Mouse (Mus musculus): ENCODE data around the gene Pld5. TPM values are rescaled to one million over a fixed set of nuclear protein-coding genes. Genes with fewer than 3 reads are reported as not detected.

Gene Pld5
- polyA plus RNA-seq, 1 experiment from 2014 or later = 0.63 TPM

GRCm38 (mm10) chr1:176223196-176223595 lies 51.9 kb downstream of the Pld5 start:
- H3K4me3 ChIP-seq (ENCODE audit: low read length) = no peak overlapping the region
- H3K9me3 ChIP-seq (ENCODE audit: control insufficient read depth, low read length) = no peaks in the 10 kb centered on the region
- 5% methylated on average over 12 of the region's 12 CpGs for WGBS
- ATAC-seq (ENCODE audit: low read depth) = peak; percentile 70; the same call in 1 of the 2 replicates
- no peaks in the 10 kb centered on the region for H3K4me1 ChIP-seq (replicated peaks; ENCODE audit: control insufficient read depth, insufficient read depth, low read length)
- H3K27me3 ChIP-seq (ENCODE audit: control insufficient read depth, insufficient read depth, low read depth, low read length) = no peaks in the 10 kb centered on the region
- H3K4me2 ChIP-seq (ENCODE audit: low read depth, low read length) = no peak overlapping the region
- no peak overlapping the region for H3K27ac ChIP-seq (ENCODE audit: low read length)
- H3K36me3 ChIP-seq (ENCODE audit: control insufficient read depth, insufficient read depth, low read length) = no peaks in the 10 kb centered on the region
- no peak overlapping the region for H3K9ac ChIP-seq (ENCODE audit: low read length)

GRCm38 (mm10) chr1:176218217-176218616 lies 56.9 kb downstream of the Pld5 start:
- WGBS = 81% methylated on average over 5 of the region's 5 CpGs
- Histone ChIP-seq H3K4me3 (ENCODE audit: low read length) (no peak overlapping the region), H3K27ac (ENCODE audit: low read length) (no peak overlapping the region), H3K4me2 (ENCODE audit: low read depth, low read length) (no peak overlapping the region), H3K36me3 (ENCODE audit: control insufficient read depth, insufficient read depth, low read length) (no peaks in the 10 kb centered on the region), H3K27me3 (ENCODE audit: control insufficient read depth, insufficient read depth, low read depth, low read length) (no peaks in the 10 kb centered on the region), H3K9ac (ENCODE audit: low read length) (no peak overlapping the region), H3K4me1 (replicated peaks; ENCODE audit: control insufficient read depth, insufficient read depth, low read length) (peaks cover 5% of the 10 kb centered on the region; the same call in 1 of the 2 replicates), H3K9me3 (ENCODE audit: control insufficient read depth, low read length) (no peaks in the 10 kb centered on the region)
- no peak for ATAC-seq (ENCODE audit: low read depth)

GRCm38 (mm10) chr1:176213645-176214221 lies 61.4 kb downstream of the Pld5 start:
- Histone ChIP-seq H3K36me3 (ENCODE audit: control insufficient read depth, insufficient read depth, low read length) (no peaks in the 10 kb centered on the region), H3K27me3 (ENCODE audit: control insufficient read depth, insufficient read depth, low read depth, low read length) (no peaks in the 10 kb centered on the region), H3K27ac (ENCODE audit: low read length) (no peak overlapping the region), H3K4me1 (replicated peaks; ENCODE audit: control insufficient read depth, insufficient read depth, low read length) (peaks cover 5% of the 10 kb centered on the region; the same call in 1 of the 2 replicates), H3K4me2 (ENCODE audit: low read depth, low read length) (peak overlapping the region; percentile 55), H3K9me3 (ENCODE audit: control insufficient read depth, low read length) (no peaks in the 10 kb centered on the region), H3K4me3 (ENCODE audit: low read length) (peak overlapping the region; percentile 17), H3K9ac (ENCODE audit: low read length) (0 out of 2 replicates have a peak overlapping the region, but pooled peaks have one; percentile 13)
- peak; percentile 49; the same call in 1 of the 2 replicates for ATAC-seq (ENCODE audit: low read depth)
- WGBS = 16% methylated on average over 17 of the region's 17 CpGs

- Histone ChIP-seq H3K4me3 (ENCODE audit: low read length) (peak overlapping the region; percentile 17), H3K27me3 (ENCODE audit: control insufficient read depth, insufficient read depth, low read depth, low read length) (no peaks in the 10 kb centered on the region), H3K9me3 (ENCODE audit: control insufficient read depth, low read length) (no peaks in the 10 kb centered on the region), H3K27ac (ENCODE audit: low read length) (no peak overlapping the region), H3K36me3 (ENCODE audit: control insufficient read depth, insufficient read depth, low read length) (no peaks in the 10 kb centered on the region), H3K9ac (ENCODE audit: low read length) (no peak overlapping the region), H3K4me2 (ENCODE audit: low read depth, low read length) (peak overlapping the region; percentile 55), H3K4me1 (replicated peaks; ENCODE audit: control insufficient read depth, insufficient read depth, low read length) (peaks cover 5% of the 10 kb centered on the region; the same call in 1 of the 2 replicates)
- ATAC-seq (ENCODE audit: low read depth) = peak; percentile 20; the same call in 1 of the 2 replicates
- WGBS = 47% methylated on average over 9 of the region's 9 CpGs
Measured at GRCm38 (mm10) chr1:176212922-176213644, 62.0 kb downstream of the Pld5 start.

- Histone ChIP-seq H3K4me1 (replicated peaks; ENCODE audit: control insufficient read depth, insufficient read depth, low read length) (peaks cover 5% of the 10 kb centered on the region; the same call in 1 of the 2 replicates), H3K36me3 (ENCODE audit: control insufficient read depth, insufficient read depth, low read length) (no peaks in the 10 kb centered on the region), H3K4me3 (ENCODE audit: low read length) (no peak overlapping the region), H3K27ac (ENCODE audit: low read length) (no peak overlapping the region), H3K27me3 (ENCODE audit: control insufficient read depth, insufficient read depth, low read depth, low read length) (no peaks in the 10 kb centered on the region), H3K4me2 (ENCODE audit: low read depth, low read length) (no peak overlapping the region), H3K9me3 (ENCODE audit: control insufficient read depth, low read length) (no peaks in the 10 kb centered on the region), H3K9ac (ENCODE audit: low read length) (no peak overlapping the region)
- ATAC-seq (ENCODE audit: low read depth) = no peak
- 88% methylated on average over 1 of the region's 1 CpGs for WGBS
Measured at GRCm38 (mm10) chr1:176210803-176211202, 64.3 kb downstream of the Pld5 start.

GRCm38 (mm10) chr1:176208014-176208413 lies 67.1 kb downstream of the Pld5 start:
- H3K4me1 ChIP-seq (replicated peaks; ENCODE audit: control insufficient read depth, insufficient read depth, low read length) = no peaks in the 10 kb centered on the region
- no peak overlapping the region for H3K27ac ChIP-seq (ENCODE audit: low read length)
- no peak overlapping the region for H3K9ac ChIP-seq (ENCODE audit: low read length)
- ATAC-seq (ENCODE audit: low read depth) = no peak
- H3K36me3 ChIP-seq (ENCODE audit: control insufficient read depth, insufficient read depth, low read length) = no peaks in the 10 kb centered on the region
- no peak overlapping the region for H3K4me2 ChIP-seq (ENCODE audit: low read depth, low read length)
- no peaks in the 10 kb centered on the region for H3K27me3 ChIP-seq (ENCODE audit: control insufficient read depth, insufficient read depth, low read depth, low read length)
- H3K4me3 ChIP-seq (ENCODE audit: low read length) = no peak overlapping the region
- H3K9me3 ChIP-seq (ENCODE audit: control insufficient read depth, low read length) = no peaks in the 10 kb centered on the region
- WGBS = 73% methylated on average over 2 of the region's 2 CpGs

GRCm38 (mm10) chr1:176202360-176202759 lies 72.8 kb downstream of the Pld5 start:
- 63% methylated on average over 3 of the region's 3 CpGs for WGBS
- H3K27ac ChIP-seq (ENCODE audit: low read length) = no peak overlapping the region
- no peaks in the 10 kb centered on the region for H3K27me3 ChIP-seq (ENCODE audit: control insufficient read depth, insufficient read depth, low read depth, low read length)
- no peak overlapping the region for H3K9ac ChIP-seq (ENCODE audit: low read length)
- no peak overlapping the region for H3K4me2 ChIP-seq (ENCODE audit: low read depth, low read length)
- H3K9me3 ChIP-seq (ENCODE audit: control insufficient read depth, low read length) = no peaks in the 10 kb centered on the region
- no peak for ATAC-seq (ENCODE audit: low read depth)
- no peaks in the 10 kb centered on the region for H3K4me1 ChIP-seq (replicated peaks; ENCODE audit: control insufficient read depth, insufficient read depth, low read length)
- no peak overlapping the region for H3K4me3 ChIP-seq (ENCODE audit: low read length)
- no peaks in the 10 kb centered on the region for H3K36me3 ChIP-seq (ENCODE audit: control insufficient read depth, insufficient read depth, low read length)

- ATAC-seq (ENCODE audit: low read depth) = no peak
- Histone ChIP-seq H3K9ac (ENCODE audit: low read length) (no peak overlapping the region), H3K9me3 (ENCODE audit: control insufficient read depth, low read length) (no peaks in the 10 kb centered on the region), H3K4me2 (ENCODE audit: low read depth, low read length) (no peak overlapping the region), H3K4me3 (ENCODE audit: low read length) (no peak overlapping the region), H3K36me3 (ENCODE audit: control insufficient read depth, insufficient read depth, low read length) (no peaks in the 10 kb centered on the region), H3K27me3 (ENCODE audit: control insufficient read depth, insufficient read depth, low read depth, low read length) (no peaks in the 10 kb centered on the region), H3K4me1 (replicated peaks; ENCODE audit: control insufficient read depth, insufficient read depth, low read length) (no peaks in the 10 kb centered on the region), H3K27ac (ENCODE audit: low read length) (no peak overlapping the region)
- 79% methylated on average over 6 of the region's 6 CpGs for WGBS
Measured at GRCm38 (mm10) chr1:176197036-176197766, 77.9 kb downstream of the Pld5 start.

GRCm38 (mm10) chr1:176196341-176196740 lies 78.8 kb downstream of the Pld5 start:
- Histone ChIP-seq H3K27me3 (ENCODE audit: control insufficient read depth, insufficient read depth, low read depth, low read length) (no peaks in the 10 kb centered on the region), H3K36me3 (ENCODE audit: control insufficient read depth, insufficient read depth, low read length) (no peaks in the 10 kb centered on the region), H3K9me3 (ENCODE audit: control insufficient read depth, low read length) (no peaks in the 10 kb centered on the region), H3K4me3 (ENCODE audit: low read length) (no peak overlapping the region), H3K4me2 (ENCODE audit: low read depth, low read length) (no peak overlapping the region), H3K27ac (ENCODE audit: low read length) (no peak overlapping the region), H3K4me1 (replicated peaks; ENCODE audit: control insufficient read depth, insufficient read depth, low read length) (no peaks in the 10 kb centered on the region), H3K9ac (ENCODE audit: low read length) (no peak overlapping the region)
- ATAC-seq (ENCODE audit: low read depth) = no peak
- 77% methylated on average over 4 of the region's 4 CpGs for WGBS

All from lung, embryonic 16.5 days (tissue).